Mouse (Mus musculus): Measurements from ENCODE around the gene Pitpnm2.

DNA sequence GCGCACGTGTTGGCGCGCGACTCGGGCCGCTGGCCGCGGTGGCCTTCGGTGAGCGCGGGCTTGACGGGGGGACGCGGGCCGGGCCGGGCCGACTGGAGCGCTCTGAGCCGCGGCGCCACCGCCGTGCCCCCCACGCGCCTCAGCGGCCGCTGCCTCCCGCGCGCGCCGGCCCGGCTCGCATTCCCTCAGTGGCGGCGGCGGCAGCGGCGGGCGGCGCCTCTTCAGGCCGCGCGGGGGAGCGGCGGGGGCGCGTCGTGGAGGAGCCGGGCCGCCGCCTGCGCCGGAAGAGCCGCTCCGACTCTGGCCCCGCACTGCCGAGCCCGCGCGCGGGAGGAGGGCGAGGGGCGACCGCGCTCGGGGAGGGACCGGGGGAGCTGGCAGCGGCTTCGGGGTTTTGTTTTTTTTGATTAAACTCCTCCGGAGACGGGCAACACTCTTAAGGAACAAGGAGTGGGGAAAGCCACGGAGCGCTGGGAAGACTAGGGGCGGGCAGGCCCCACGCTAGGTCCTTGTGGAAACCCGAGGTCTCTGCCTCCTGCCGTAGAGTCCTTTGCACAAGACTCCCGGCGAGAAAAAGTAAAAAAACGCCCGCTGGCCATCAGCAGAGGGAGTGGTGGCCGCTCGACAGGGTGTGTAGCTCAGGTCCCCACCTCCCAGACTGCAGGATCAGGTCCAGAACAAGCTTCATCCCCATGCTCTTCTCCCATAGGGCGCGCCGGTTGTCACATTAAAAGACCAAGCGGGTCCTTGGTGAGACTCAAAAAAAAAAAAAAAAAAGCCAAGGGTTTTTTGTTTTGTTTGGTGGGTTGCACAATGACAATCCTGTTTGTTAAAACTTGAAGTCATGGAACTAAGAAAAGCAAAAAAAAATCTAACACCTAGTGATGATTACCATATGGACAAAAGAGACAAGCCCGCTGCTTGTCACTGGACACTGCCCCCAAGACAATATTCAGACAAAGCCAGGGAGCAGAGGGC is at the start of gene Pitpnm2:
- TF ChIP-seq CTCF (conservative IDR thresholded peaks at IDR 0.05; ENCODE audit: insufficient read depth, insufficient read length, low read depth, low read length) = no peak
- no peak for TF ChIP-seq POLR2A (IDR thresholded peaks at IDR 0.05; ENCODE audit: low read depth, low read length)
